Mouse (Mus musculus) megakaryocyte, embryonic 14.5 days (primary cell): ENCODE results near the gene Kif5c.

Experiments
- FLI1 ChIP-seq: IDR thresholded peaks from 2 replicates; pipeline ENCODE4 v1.6.1; 2012; ENCODE audit warnings: low read length, inconsistent platforms, mixed read lengths
- GATA1 ChIP-seq: IDR thresholded peaks from 3 replicates; pipeline ENCODE4 v1.6.1; 2012; ENCODE audit warnings: mixed read lengths, low read length, inconsistent platforms, borderline replicate concordance

DNA sequence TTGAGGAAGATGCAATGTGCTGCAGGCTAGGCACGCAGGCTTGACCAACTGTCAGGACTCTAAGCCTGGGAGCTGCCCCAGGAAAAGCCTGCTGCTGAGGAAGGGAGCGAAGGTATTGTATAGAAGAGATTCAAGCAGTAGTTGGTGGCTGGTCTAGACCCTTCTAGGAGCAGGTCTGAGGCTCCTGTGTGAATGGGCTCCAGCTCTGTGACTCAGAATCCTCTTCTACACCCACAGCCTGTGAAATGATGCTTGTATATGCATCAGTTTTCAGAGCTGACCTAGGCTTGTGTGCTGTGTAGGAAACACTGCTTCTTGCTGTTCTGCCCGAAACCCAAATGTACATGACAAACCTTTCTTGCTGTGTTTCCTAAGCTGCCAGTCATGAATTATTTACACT is 76.4 kb downstream of the Kif5c start:
- TF ChIP-seq GATA1 (no peak), FLI1 (no peak)
